Mouse (Mus musculus) lung, embryonic 14.5 days (tissue): ENCODE measurements around the gene Tgtp2. TPM values are rescaled to one million over a fixed set of nuclear protein-coding genes. Genes with fewer than 3 reads are reported as not detected.
"Not testable (repeated sequence)": the region's sequence is repeated elsewhere in the genome, so short reads cannot be mapped to it uniquely, and the experiment has no call there.

Experiments
- ATAC-seq: fragments of 200-750 bp; cut with Nextera tagmentation; 2 replicates; pipeline ENCODE4 v1.8.0; 2017; ENCODE audit warnings: mild to moderate bottlenecking, moderate TSS enrichment, moderate library complexity; ENCODE audit not compliant: insufficient read depth
- DNase-seq: peaks from one replicate; pipeline ENCODE4 v3.0.0-alpha.2; 2015
- H3K27ac ChIP-seq: fragments of 300-500 bp; sonication (generic); 2 replicates; pipeline ENCODE4 v1.5.1; 2014; ENCODE audit warnings: low read depth, mild to moderate bottlenecking, moderate library complexity
- H3K27me3 ChIP-seq: fragments of 300-500 bp; sonication (generic); 2 replicates; pipeline ENCODE4 v1.6.1; 2014; ENCODE audit warnings: low read length, control low read depth; ENCODE audit not compliant: insufficient read depth
- H3K36me3 ChIP-seq: fragments of 300-500 bp; sonication (generic); 2 replicates; pipeline ENCODE4 v1.6.1; 2014; ENCODE audit warnings: control low read depth; ENCODE audit not compliant: insufficient read depth
- H3K4me1 ChIP-seq: fragments of 300-500 bp; sonication (generic); 2 replicates; pipeline ENCODE4 v1.6.1; 2014; ENCODE audit warnings: antibody characterized with exemption, control low read depth; ENCODE audit not compliant: insufficient read depth
- H3K4me2 ChIP-seq: fragments of 300-500 bp; sonication (generic); 2 replicates; pipeline ENCODE4 v1.6.1; 2014; ENCODE audit warnings: mild to moderate bottlenecking
- H3K4me3 ChIP-seq: fragments of 300-500 bp; sonication (generic); 2 replicates; pipeline ENCODE4 v1.5.1; 2014; ENCODE audit warnings: low read depth, low read length
- H3K9ac ChIP-seq: fragments of 300-500 bp; sonication (generic); 2 replicates; pipeline ENCODE4 v1.6.1; 2014
- H3K9me3 ChIP-seq: fragments of 300-500 bp; sonication (generic); 2 replicates; pipeline ENCODE4 v1.6.1; 2016; ENCODE audit warnings: low read depth, low read length, control low read depth
- CTCF ChIP-seq: IDR thresholded peaks from 2 replicates; pipeline ENCODE4 v1.5.1; 2016; ENCODE audit warnings: antibody characterized with exemption, low read depth
- WGBS: fragments of 180-500 bp; shearing (Covaris S2); extraction: QIAGEN DNeasy Blood & Tissue Kit; methylation state at CpG from one replicate; pipeline ENCODE4 v1.1.7; 2014; 5-methylcytosine and 5-hydroxymethylcytosine counted together
- polyA plus RNA-seq: library from polyadenylated mRNA; unstranded; fragments of >200 nt; fragmentation: Nextera tagmentation; extraction: Ambion mirVana; gene quantifications from 2 replicates; pipeline ENCODE4 v1.2.1, GENCODE M21; 2014

Tgtp2 gene
- polyA plus RNA-seq, 1 experiment from 2014 or later = 0.09 TPM

DNA sequence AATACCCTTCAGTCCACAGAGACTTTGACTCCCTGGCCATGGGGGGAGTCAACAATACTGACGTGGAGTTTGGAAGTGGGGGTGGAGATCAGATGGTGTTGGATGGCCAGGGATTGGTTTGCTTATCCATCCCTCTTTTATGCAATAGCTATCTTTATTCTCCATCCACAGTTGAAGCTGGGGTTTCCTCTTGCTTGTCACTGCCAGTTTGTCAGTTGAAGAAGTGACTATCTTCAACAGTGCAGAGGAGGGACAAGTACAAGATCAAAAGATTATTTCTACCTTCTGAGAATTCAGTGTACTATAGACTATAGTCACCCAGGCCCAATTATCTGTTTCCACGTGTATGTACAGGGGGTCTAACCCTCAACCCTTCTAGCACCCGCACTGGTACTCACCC is 19.8 kb upstream of the Tgtp2 start:
- no peak overlapping the region for H3K4me3 ChIP-seq
- 63% methylated on average over 3 of the region's 3 CpGs for WGBS
- H3K27me3 ChIP-seq = no peaks in the 10 kb centered on the region
- H3K27ac ChIP-seq = no peak overlapping the region
- DNase-seq (no peak), ATAC-seq (no peak)
- H3K9me3 ChIP-seq = no peaks in the 10 kb centered on the region
- no peaks in the 10 kb centered on the region for H3K36me3 ChIP-seq
- no peaks in the 10 kb centered on the region for H3K4me1 ChIP-seq
- TF ChIP-seq CTCF = no peak
- H3K4me2 ChIP-seq = no peak overlapping the region
- no peak overlapping the region for H3K9ac ChIP-seq

DNA sequence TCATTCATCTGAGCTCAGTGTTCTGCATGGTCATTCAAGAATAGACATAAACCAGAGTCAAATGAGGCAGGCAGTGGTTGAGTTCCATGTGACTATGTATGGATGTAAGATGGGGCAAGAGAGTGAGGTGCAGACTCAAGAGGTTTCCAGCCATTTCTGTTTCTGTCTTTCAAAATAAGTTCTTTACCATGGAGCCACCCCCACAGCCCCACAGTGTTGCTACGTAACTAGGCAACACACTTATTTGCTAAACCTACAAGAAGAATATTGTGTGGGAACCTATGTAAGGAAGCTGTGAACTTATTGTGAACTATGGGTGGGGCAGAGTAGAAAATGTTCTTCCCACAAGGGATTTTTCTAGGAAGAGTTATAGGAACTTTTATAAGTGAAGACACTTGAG is 19.1 kb upstream of the Tgtp2 start:
- TF ChIP-seq CTCF = no peak
- no peak overlapping the region for H3K9ac ChIP-seq
- no peaks in the 10 kb centered on the region for H3K36me3 ChIP-seq
- no peak for ATAC-seq
- WGBS = 81% methylated on average over 1 of the region's 1 CpGs
- H3K4me2 ChIP-seq = no peak overlapping the region
- H3K27ac ChIP-seq = no peak overlapping the region
- no peaks in the 10 kb centered on the region for H3K4me1 ChIP-seq
- DNase-seq = no peak
- no peak overlapping the region for H3K4me3 ChIP-seq
- H3K9me3 ChIP-seq = no peaks in the 10 kb centered on the region
- no peaks in the 10 kb centered on the region for H3K27me3 ChIP-seq

DNA sequence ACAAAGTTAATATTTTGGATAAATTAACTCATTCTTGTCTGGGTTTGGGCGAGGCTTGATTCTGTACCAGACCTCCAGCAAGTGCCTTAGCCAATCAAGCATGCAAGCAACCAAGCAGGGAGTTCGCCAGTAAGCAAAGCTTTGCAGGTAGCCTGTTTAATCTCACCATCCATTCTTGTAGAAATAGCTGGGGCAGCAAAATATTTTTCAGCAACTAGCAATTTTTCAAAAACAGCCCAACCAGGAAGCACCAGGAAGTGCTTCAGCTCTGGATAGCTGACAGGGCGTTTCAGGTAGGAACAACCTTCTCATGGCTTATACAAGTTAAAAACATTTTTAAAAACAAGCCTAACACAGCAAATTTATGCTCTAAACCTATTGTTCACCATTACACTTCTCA is 17.9 kb upstream of the Tgtp2 start:
- no peaks in the 10 kb centered on the region for H3K4me1 ChIP-seq
- no peak for DNase-seq
- no peak overlapping the region for H3K4me3 ChIP-seq
- WGBS = 71% methylated on average over 3 of the region's 3 CpGs
- no peaks in the 10 kb centered on the region for H3K36me3 ChIP-seq
- H3K9me3 ChIP-seq = no peaks in the 10 kb centered on the region
- no peak overlapping the region for H3K4me2 ChIP-seq
- no peaks in the 10 kb centered on the region for H3K27me3 ChIP-seq
- no peak for TF ChIP-seq CTCF
- no peak overlapping the region for H3K27ac ChIP-seq
- no peak for ATAC-seq
- no peak overlapping the region for H3K9ac ChIP-seq

DNA sequence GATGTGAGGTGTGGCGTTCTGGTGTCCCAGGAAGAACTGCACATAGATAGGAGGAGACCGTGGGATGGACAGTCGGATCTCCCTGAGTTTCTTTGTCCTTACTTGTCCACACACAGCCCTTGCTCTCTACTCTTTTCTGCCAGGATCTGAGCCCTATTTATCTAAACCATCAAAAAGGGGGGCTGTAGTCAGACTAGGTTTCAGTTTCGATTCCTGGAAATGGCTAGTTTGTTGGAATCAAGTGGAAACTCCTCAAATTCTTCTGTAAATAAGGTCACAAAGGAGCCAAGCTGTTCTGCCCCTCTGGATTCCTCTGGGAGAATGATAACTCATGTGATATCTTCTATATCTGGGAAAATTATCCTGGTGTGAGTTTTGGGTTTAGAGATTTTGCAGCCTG is 17.4 kb upstream of the Tgtp2 start:
- no peak for TF ChIP-seq CTCF
- Histone ChIP-seq H3K27me3 (no peaks in the 10 kb centered on the region), H3K4me3 (no peak overlapping the region), H3K9ac (no peak overlapping the region), H3K4me2 (no peak overlapping the region), H3K9me3 (no peaks in the 10 kb centered on the region), H3K4me1 (no peaks in the 10 kb centered on the region), H3K27ac (no peak overlapping the region), H3K36me3 (no peaks in the 10 kb centered on the region)
- no peak for ATAC-seq
- DNase-seq = no peak
- WGBS = 67% methylated on average over 4 of the region's 4 CpGs

GRCm38 (mm10) chr11:49080636-49081035 is 16.6 kb upstream of the Tgtp2 start:
- no peak for TF ChIP-seq CTCF
- 62% methylated on average over 1 of the region's 1 CpGs for WGBS
- ATAC-seq (no peak), DNase-seq (no peak)
- Histone ChIP-seq H3K4me2 (no peak overlapping the region), H3K9ac (no peak overlapping the region), H3K36me3 (no peaks in the 10 kb centered on the region), H3K27me3 (no peaks in the 10 kb centered on the region), H3K27ac (no peak overlapping the region), H3K4me1 (no peaks in the 10 kb centered on the region), H3K9me3 (no peaks in the 10 kb centered on the region), H3K4me3 (no peak overlapping the region)

DNA sequence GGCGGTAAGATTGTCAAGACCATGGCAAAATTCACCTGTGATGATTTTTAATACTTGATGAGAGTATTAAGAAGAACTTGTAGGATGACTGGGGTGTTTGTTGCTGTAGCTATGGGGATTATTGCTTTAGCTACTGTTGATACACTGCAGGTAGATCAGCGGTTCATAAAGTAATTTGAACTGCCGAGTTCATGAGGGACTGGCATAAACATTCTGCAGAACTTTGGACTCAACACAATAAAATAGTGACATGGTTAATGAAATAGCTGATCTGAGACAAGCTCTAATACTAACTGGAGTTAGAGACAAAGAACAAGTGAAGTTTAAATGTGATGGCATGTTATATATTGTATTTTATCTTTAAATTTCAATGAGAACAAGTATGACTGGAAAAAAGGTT is 14.7 kb upstream of the Tgtp2 start:
- Histone ChIP-seq H3K4me1 (no peaks in the 10 kb centered on the region), H3K9me3 (no peaks in the 10 kb centered on the region), H3K9ac (no peak overlapping the region), H3K36me3 (no peaks in the 10 kb centered on the region), H3K4me2 (no peak overlapping the region), H3K27me3 (no peaks in the 10 kb centered on the region), H3K4me3 (no peak overlapping the region), H3K27ac (no peak overlapping the region)
- ATAC-seq (no peak), DNase-seq (no peak)
- WGBS = 85% methylated on average over 3 of the region's 3 CpGs
- no peak for TF ChIP-seq CTCF

GRCm38 (mm10) chr11:49077012-49077411 is 13.0 kb upstream of the Tgtp2 start:
- DNase-seq (no peak), ATAC-seq (no peak)
- TF ChIP-seq CTCF = no peak
- no peaks in the 10 kb centered on the region for H3K36me3 ChIP-seq
- H3K27ac ChIP-seq = no peak overlapping the region
- H3K9ac ChIP-seq = no peak overlapping the region
- H3K9me3 ChIP-seq = no peaks in the 10 kb centered on the region
- WGBS = 72% methylated on average over 1 of the region's 1 CpGs
- H3K27me3 ChIP-seq = no peaks in the 10 kb centered on the region
- H3K4me1 ChIP-seq = no peaks in the 10 kb centered on the region
- no peak overlapping the region for H3K4me2 ChIP-seq
- H3K4me3 ChIP-seq = no peak overlapping the region

DNA sequence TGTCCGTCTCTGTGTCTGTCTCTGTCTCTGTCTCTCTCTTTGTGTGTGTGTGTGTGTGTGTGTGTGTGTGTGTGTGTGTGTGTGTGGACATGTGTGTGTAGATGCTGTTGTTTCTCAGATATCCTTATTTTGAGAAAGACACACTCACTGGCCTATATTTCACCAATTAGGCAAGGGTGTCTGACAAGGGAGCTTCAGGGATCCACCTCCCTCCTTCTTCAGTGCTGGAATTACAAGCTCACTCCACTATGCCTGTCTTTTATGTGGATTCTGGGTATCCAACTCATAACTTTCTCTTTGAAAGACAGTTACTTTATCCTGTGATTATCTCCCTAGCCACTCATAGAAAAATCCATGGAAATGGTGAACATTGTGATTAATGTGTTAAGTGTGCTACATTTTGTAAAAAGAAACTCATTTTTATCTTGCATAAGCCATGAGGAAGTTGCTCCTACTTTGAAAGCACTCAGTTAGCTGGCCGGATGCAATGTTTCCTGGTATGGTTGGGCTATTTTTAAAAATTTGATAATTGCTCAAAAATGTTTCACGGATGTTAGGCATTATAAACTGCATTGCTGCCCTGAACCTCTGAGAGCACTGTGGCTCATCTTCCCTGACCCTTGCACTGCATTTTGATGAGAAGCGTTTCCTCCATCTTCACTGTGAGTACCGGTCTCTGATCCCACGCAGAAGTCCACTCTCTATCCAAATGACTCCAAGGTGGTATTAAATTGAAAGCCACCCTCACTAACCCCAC is 12.2 kb upstream of the Tgtp2 start, which contains the start of gene Ifi47:
Ifi47 (plus strand) TSS at position 587 of the 757 bp plus-strand sequence.
- peak within 1 kb of the TSS; percentile 54; the same call in 1 of the 2 replicates for H3K27ac ChIP-seq
- peak; percentile 58 for DNase-seq

More for the DNA sequence above, 12.2 kb upstream of the Tgtp2 start, which contains the start of gene Ifi47:
- not testable (repeated sequence) for H3K9me3 ChIP-seq, H3K4me1 ChIP-seq, ATAC-seq, H3K4me3 ChIP-seq, H3K9ac ChIP-seq, H3K36me3 ChIP-seq, H3K4me2 ChIP-seq, H3K27me3 ChIP-seq
- 62% methylated on average over 6 of the region's 6 CpGs for WGBS
